Mouse (Mus musculus) cerebral cortex, adult 2 months (tissue): Measurements from ENCODE around the gene Erv3.

Experiments used
- WGBS: fragments of 180-500 bp; shearing (Covaris S2); methylation state at CpG from one replicate; pipeline ENCODE4 v1.1.7; 2018; 5-methylcytosine and 5-hydroxymethylcytosine counted together

The Erv3 gene

DNA sequence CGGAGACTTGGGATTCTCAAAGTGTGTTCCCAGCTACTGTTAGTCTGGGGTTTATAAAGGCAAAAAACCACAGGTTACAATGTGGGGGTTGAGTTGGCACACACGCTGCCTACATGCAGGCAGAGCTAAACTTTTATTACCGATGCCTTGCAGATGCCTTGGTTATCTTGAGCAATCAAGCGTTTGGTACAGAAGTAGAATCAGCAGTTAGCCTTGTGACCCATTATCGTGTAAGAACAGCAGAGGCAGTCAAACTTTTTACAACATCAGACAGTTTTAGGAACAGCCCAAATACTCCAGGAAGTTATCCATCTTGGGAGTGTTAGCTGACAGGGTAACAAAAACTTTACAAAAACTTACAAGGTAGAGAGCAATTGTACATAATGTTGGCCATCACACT is at the start of gene Erv3:
Gene Erv3 (minus strand): TSS at position 27 of the 400 bp plus-strand sequence.
- WGBS, result 90% methylated on average over 5 of the region's 5 CpGs

DNA sequence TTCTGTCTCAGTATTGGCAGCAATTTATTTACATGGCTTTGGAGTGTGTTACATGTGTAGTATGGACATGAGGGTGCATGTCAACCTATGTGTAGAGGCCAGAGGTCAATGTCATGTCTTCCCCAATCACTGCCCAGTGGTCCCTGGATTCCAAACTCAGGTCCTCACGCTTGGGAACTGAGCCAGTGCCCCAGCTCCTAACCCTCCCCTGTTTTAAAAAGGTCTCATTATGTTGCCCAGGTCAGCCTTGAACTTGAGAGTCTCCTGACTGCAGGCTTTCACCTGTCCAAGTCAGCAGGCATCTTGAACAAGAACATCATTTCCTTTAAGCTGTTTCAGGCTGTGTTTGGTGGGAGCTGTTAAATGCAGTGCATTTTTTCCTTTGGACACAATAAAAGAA is 49.4 kb upstream of the Erv3 start:
- WGBS, result 97% methylated on average over 1 of the region's 1 CpGs

DNA sequence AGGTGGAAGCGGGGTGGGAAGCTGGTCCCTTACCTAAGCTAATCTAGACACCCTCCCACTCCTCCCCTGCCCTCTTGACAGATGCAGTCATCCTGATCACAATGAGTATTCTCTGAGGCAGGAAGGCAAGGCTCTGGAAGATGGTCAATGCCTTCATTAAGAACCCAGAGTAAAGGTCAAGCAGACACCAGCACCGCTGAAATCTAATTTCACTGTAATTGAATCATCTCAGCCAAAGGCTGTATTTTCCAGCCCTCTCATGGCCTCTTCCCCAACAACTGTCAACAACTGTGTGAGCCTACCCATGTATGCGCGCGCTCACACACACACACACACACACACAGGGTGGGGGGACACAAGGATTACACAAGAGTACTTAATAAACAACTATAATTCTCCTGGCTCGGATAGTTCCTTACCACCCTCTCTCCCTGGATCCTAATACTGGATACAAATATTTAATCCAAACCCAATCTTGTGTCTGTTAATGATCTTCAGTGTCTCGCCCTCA is 48.9 kb upstream of the Erv3 start:
- WGBS, result 94% methylated on average over 7 of the region's 7 CpGs

DNA sequence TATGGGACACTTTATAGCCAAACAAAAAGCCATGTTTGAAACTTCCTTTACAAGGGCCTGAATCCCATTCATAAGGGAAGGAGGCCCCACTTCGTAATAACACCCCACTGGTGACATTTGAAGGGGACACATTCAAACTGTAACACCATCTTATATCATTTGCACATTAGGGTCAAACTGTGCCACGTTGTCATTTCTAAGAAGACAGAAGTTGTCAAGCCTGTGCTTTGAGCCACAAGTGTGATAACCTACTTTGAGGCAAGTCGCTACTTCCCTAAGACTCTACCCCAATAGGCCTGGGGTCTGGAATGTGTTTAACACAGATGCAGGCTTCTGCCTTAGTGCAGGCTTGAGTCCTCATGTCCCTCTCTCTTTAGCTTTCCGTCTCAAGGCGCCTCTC is 47.8 kb upstream of the Erv3 start:
- 87% methylated on average over 5 of the region's 5 CpGs for WGBS

DNA sequence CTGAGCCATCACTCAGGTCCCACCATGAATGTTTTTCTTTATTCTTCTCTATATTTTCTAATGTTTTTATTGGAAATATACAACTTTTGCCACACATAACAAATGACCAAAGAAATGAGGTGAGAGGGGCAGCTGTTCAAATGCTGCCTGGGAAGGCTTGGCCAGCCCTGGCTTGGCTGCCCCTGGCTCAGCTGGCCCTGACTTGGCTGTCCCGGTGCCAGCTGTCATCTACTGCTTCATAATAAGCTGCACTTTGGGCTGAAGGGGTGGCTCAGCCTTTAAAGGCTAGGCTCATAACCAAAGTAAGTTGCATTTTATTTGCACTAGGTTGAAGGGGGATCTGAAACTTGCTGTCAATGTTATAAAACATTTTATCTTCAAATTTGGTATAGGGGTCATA is 47.3 kb upstream of the Erv3 start:
- WGBS, result 67% methylated on average over 1 of the region's 1 CpGs

DNA sequence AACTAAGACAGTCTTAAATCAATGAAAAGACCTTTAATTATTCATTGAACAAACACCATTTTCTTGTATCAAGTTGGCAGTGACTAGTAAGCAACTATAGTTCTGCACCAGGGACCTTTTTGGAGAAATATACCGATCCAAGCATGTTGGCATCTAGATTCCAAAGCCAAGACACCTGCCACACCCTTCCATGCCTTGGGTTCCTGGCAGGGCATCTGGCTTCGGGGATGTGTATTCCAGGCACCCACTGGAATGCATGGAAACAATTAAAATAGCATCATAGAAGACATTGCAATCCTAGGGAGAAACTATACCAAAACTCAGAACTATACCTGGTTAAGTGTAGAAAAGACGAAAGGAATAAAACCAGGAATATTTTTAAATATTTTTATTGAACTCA is 46.7 kb upstream of the Erv3 start:
- 83% methylated on average over 3 of the region's 3 CpGs for WGBS

DNA sequence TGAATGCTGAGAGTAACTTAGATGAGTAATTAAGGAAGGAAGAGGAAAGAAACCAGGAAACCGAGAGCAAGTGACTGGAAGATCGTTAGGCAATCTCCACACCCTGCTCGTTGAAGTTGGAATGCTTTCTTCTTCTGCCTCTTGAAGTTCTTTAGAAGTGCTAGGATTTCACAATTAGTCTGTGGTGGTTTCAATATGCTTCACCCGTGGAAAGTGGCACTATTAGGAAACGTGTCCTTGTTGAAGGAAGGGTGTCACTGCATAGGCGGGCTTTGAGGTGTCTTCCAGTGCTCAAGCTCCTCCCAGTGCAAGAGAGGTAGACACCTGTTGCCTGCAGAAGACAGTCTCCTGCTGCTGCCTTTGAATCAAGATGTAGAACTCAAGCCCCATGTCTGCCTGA is 46.2 kb upstream of the Erv3 start:
- WGBS, result 57% methylated on average over 6 of the region's 6 CpGs

DNA sequence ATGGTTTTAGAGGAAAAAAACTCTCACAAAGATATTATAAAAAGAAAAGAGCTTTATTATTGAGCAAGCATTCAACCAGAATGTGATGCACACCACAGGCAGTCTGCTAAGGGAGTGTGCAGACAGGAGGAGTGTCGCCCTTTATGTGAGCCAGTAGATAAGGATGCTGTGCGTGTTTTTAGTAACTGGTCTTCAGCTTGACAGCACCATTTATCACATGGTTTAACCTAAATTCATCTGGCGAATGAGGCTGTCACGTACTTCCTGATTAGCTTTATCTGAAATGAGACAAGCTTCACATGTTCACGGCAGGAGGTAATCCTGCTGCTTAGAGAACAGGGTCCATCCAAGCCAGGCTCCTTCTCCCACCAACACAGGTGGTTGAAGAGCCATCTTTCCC is 45.5 kb upstream of the Erv3 start:
- 75% methylated on average over 5 of the region's 5 CpGs for WGBS

DNA sequence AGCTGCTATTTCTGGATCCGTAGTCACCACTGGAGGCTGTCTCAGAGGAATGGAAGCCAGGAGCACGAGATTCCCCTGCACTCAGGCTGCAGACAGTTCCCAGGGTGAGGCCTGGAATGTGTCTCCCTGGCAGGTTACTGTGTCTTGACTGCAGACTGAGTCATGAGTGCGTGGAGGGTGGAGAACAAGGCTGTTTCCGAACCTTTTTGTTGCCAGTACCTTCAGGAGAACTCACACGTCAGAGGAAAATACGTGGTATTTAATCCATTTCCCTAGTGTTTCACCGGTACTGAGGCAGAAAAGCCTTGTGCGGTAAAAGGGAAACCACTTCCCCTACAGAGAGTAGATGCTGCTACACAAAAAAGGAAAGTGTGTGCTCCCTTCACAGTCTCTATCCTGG is 43.3 kb upstream of the Erv3 start:
- WGBS, result 27% methylated on average over 8 of the region's 8 CpGs

DNA sequence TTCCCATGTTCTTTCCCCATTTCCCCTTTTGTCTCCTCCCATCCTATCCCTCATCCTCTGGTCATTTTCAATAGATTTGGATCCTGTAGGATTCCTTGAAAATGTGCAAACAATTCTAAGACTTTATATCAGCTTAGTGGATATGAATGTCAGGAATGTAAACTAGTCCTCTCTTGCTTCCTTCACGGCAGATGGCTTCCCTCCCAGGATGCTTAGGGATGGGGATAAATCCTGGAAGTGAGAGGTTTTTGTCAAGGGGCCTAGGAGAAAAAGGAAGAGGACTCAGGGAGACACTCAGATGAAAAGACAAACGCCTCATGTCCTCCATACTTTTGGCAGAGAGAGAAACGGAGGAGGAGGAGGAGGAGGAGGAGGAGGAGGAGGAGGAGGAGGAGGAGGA is 42.9 kb upstream of the Erv3 start:
- WGBS, result 52% methylated on average over 2 of the region's 3 CpGs

DNA sequence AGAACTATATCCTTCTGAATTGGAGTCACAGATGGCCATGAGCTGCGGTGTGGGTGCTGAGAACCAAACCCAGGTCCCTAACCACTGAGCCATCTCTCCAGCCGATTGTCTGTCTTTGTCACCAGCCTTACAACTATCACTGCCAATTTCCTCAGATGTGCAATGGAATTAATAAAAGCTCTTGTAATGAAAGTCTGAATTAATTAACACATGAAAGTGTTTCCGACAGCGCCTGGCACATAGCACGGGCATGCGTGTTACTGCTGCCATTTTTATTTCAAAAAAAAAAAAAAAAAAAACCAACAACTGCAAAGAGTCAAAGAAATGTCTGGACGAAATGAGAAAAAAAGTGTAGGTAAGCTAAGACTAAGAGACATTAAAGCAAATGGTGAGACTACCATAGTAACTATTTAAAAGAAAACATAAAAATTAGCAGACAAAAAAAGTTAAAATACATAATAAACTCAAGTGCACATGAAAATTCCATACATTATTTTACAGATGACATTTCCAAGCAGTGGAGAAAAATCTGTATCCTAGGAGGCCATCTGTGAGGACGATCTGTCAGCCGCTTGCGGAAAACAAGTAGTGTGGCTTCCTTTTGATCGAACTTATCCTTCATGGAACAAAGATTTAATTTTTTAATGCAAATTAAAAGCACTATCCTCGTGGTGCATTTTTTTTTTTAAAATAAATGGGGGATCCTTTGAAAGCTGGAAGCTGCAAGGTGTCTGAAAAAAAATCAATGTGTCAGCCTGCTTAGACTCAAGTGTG is 38.0 kb upstream of the Erv3 start:
- 63% methylated on average over 12 of the region's 12 CpGs for WGBS

DNA sequence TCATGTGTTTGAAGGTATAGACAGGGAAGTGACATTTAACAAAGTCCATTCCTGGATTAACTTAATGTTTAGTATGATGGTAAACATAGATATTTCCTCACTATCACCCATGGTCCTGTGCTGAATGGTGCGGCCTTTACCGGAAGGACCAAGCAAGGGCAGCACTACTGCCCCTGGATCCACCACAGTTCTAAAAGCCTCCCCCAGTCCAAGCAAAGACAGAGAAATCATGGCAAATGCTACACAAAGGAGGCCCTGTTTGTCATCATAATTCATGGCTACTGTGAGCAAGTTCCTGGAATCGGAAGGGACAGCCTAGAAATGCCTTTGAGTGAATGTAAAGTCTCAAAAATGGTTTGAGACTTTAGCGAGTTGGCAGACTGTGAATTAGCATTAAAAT is 36.5 kb upstream of the Erv3 start:
- 85% methylated on average over 4 of the region's 4 CpGs for WGBS

DNA sequence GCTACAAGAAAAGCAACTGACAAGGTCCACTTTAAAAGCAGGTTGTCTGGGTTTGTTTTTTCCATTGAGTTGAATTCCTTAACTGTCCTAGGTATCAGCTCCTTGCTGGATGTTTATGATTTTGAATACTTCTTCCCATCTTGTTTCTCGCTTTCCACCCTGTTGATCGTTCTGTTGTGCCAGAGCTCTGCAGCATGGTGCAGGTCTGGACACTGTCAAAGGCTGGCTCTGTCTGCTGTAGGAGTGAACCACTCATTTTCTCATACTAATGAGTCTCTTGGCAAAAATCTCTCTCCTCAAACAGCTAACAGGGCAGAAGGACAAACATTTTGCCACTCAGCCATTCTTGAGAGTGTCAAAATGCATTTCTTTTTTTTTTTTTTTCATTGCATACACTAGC is 35.6 kb upstream of the Erv3 start:
- WGBS, result 71% methylated on average over 2 of the region's 2 CpGs

DNA sequence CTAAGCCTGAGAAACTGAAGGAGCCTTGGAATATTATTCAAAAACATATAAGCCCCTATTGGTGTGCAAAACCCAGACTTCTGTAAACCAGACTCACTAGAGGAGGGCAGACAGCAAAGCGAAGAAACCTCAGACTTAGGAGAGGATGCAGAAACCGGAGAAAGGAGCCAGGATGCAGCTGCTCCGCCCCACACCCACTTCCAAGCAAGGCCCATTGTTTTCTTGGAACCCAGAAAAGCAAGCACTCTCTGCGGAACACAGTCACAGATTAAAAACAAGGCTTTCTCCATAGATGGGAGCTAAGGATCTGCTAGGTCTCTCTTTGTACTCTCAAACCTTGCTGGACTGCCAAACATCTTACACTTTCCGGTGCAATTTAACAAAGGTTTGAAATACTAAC is 33.0 kb upstream of the Erv3 start:
- WGBS, result 42% methylated on average over 5 of the region's 5 CpGs

DNA sequence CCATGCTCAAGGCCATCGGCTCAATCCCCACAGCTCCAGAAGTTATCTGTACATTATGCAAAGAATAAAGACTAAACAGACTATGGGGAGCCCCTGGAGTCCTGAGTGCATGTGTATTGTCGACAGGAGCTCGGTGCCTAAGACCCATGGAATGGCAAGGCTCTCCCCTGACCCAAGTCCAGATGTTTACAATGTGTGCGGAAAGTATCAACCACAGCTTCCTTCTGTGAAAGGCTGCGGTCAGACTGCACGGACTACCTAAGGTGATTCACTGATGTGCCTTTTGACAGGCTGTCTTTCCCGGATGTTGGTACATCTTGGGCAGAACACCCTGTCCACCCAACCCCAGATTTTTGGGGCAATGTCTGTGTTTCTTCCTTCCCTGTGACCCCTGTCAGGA is 28.7 kb upstream of the Erv3 start:
- 82% methylated on average over 7 of the region's 7 CpGs for WGBS

DNA sequence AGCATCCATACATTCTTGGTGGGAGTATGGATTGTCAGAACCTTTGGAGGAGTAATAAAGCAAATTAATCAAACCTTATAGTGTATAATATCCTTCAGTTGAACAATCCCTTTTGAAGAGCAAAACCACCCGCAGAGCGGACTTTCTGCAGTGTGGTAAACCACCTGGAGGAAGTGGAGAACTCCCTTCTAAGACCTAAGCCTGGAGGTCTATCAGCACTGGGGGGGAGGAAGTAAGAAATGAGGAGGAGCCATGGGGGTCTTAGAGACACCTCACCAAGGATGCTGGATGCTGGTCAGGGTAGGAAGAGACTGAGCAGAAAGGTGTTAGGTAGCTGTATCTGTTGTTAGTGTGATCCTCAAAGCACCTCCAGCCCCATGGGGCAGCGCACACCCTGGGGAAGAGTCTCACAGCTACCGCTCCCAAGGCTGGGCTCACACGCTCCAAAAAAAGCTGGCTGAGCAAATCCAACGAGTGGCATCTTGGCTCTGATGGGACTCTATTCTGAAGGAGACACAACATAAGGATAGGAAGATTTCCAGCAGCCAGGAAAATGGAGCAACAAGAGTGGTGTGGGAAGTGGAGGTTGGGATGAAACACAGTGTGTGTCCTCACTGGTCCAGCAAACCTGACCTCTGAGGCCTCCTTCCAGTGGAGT is 27.1 kb upstream of the Erv3 start:
- 59% methylated on average over 6 of the region's 6 CpGs for WGBS

DNA sequence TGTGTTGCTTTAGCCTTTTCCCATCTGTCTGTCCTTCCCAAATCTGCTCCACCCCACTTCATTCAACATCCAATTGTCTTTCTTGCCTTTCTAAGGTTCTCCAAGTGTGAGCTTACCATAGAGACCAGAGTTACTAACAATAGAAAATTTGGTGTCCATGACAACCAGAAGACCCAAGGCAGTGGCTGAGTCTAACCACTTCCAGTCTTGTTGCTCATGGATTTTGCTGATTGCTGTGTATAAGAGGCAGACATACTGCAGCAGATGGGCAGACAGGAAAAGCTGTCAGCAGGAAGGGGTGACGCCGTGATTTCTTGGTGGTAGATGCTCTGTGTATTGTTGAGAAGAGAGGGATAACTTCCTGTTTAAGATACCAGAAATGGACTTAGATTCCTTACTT is 23.6 kb upstream of the Erv3 start:
- WGBS, result 28% methylated on average over 2 of the region's 2 CpGs

DNA sequence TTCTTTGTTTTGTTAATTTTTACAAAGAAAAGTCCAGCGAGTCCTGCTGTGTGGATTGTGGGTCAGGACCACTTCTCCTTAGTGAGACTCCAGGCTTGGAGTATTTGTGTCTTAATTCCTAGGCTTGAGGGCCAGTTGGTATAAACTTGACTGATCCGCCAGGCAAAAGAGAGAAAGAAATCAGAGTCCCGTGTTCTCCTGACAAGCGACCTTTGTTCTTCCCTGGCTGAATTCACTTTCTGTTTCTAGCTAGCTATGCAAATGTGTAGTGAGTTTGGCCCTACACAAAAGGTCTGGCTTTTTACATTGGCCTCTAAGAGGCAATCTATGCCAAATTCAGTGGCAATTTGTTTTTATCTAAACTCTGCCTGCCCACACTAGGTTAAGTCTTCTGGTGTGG is 22.2 kb upstream of the Erv3 start:
- WGBS, result 64% methylated on average over 4 of the region's 4 CpGs

DNA sequence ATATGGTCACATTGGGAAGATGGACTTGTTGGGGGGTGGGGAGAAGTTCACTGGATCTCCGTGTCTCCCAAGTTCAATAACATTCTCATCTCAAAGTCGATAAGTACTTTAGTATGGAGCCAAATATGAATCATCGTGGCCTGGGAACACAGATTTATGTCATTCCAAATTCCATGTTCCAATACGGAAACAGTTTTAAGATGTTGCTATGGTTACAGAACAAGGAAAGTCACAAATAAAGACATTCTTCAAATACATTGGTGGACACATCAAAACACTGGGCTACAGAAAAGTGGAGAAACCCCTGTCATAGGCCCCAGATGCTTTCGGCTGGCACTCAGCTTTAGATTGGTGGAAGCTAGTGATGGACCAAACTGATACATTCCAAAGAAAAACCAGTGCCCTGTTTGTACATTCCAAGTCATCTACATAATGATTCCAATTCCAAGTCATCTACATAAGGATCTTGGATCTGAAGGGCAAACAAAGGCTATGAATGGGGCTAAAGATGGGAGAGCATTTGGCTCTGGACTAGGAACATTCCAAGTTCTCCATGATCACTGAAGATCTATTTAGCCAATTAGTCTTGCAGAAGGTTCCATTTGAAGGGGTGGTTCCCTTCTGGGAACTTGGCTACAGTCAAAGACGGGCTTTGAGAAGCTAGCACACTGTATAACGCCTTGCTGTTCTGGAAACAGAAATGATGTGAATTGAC is 17.2 kb upstream of the Erv3 start:
- WGBS, result 63% methylated on average over 7 of the region's 7 CpGs

DNA sequence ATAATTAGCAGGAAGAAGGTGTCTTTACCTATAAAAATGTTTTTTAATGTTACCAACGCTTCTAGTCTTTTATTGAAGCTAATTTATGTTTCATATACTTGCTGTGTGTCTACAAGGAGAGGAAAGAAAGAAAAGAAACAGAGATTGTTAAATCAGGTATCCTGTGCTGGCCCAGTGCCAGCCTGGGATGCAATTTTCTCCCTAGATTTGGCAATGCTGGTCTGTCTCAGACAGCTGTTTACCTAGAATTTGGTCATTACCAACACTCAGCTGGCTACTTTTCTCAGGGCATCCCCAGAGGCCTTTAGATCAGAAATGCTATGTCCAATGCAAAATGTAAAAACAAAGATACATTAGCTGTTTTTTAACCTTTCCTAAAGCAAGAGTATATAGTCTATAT is 13.8 kb upstream of the Erv3 start:
- 83% methylated on average over 1 of the region's 1 CpGs for WGBS

DNA sequence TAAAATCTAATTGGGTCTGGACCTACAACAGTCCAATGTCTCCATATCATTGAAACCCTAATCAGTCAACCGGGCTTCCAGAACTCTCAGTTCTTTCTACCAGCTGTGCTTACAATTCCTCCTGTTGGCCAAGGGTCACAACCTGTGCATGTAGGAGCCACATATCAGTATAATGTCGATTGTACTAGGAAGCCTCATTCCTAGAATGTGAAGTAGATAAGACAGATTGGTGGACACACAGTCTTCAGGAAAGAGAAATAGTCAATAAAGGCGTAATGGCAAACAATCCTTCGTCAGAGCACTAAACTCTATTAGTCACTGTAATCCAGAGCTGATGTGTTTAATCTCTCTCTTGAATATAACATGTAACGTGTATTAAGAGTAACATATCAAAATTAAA is 9.4 kb upstream of the Erv3 start:
- WGBS, result 96% methylated on average over 5 of the region's 5 CpGs

DNA sequence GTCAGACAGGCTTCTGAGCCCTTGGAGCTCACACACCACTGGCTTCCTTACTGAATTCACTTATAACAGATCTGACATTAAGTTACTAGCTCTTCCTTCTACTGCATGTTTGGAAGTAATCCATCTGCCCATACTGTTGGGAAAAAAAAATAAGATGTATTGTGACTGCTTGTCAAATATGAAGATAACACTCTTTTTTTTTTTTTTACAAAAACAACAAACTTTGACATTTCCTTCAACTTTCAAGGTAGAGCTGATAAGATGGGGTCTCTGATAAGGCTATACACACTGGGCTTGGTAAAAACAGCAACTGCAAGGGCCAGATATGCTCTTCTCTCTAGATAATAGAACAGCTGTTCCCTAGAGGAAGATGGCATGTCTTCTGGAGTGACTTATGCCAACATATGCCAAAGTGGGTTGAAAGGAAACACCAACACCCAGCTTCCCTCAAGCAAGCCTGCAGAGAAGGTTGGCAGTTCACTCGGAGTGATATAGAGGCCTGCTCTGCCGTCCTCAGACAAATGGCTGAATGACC is 4.8 kb upstream of the Erv3 start:
- WGBS, result 68% methylated on average over 2 of the region's 2 CpGs

DNA sequence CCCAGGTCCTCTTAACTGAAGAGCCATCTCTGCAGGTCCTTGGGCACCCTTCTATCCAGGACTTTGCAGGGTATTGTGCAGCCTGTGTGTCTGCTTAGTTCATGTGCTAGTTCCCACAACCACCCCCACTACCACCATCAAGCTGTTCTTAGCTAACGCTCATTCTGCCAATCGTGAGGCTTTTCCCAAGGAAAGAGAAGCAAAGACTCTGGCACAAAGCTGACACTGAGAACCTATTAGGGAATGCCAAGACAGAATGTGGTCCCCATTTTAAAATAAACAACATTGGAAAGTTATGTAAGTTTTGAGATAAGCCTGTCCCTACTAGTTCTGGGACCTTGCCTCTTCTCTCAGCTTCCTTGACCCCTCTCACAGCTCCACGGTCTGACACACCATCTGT is 3.9 kb upstream of the Erv3 start:
- WGBS, result 41% methylated on average over 3 of the region's 3 CpGs
